Mouse (Mus musculus) kidney, embryonic 14.5 days (tissue): ENCODE results near the gene Mtmr12. TPM values are rescaled to one million over a fixed set of nuclear protein-coding genes. Genes with fewer than 3 reads are reported as not detected.

Experiments used
- ATAC-seq: fragments of 200-750 bp; cut with Nextera tagmentation; 2 replicates; pipeline ENCODE4 v1.8.0; 2017; ENCODE audit warnings: moderate number of reproducible peaks, mild to moderate bottlenecking, moderate TSS enrichment, moderate library complexity; ENCODE audit not compliant: low FRiP score, low TSS enrichment
- H3K27ac ChIP-seq: fragments of 300-500 bp; sonication (generic); 2 replicates; pipeline ENCODE4 v1.5.1; 2014; ENCODE audit warnings: low read depth, mild to moderate bottlenecking, low read length, moderate library complexity, mixed read lengths
- H3K27me3 ChIP-seq: fragments of 300-500 bp; sonication (generic); 2 replicates; pipeline ENCODE4 v1.6.1; 2014; ENCODE audit warnings: mild to moderate bottlenecking, low read length; ENCODE audit not compliant: control insufficient read depth, insufficient read depth
- H3K36me3 ChIP-seq: fragments of 300-500 bp; sonication (generic); 2 replicates; pipeline ENCODE4 v1.6.1; 2014; ENCODE audit warnings: low read length, mixed read lengths; ENCODE audit not compliant: control insufficient read depth, insufficient read depth
- H3K4me1 ChIP-seq: fragments of 300-500 bp; sonication (generic); 2 replicates; pipeline ENCODE4 v1.6.1; 2014; ENCODE audit warnings: low read length, mixed read lengths; ENCODE audit not compliant: control insufficient read depth, insufficient read depth
- H3K4me2 ChIP-seq: fragments of 300-500 bp; sonication (generic); replicated peaks from 2 replicates; pipeline ENCODE4 v1.6.1; 2014; ENCODE audit warnings: low read depth, mild to moderate bottlenecking, low read length
- H3K4me3 ChIP-seq: fragments of 300-500 bp; sonication (generic); 2 replicates; pipeline ENCODE4 v1.5.1; 2014; ENCODE audit warnings: mild to moderate bottlenecking, low read length
- H3K9ac ChIP-seq: fragments of 300-500 bp; sonication (generic); 2 replicates; pipeline ENCODE4 v1.6.1; 2014; ENCODE audit warnings: low read depth, mild to moderate bottlenecking, low read length, moderate library complexity
- H3K9me3 ChIP-seq: fragments of 300-500 bp; sonication (generic); 2 replicates; pipeline ENCODE4 v1.6.1; 2016; ENCODE audit warnings: low read length; ENCODE audit not compliant: control insufficient read depth
- WGBS: fragments of 180-500 bp; shearing (Covaris S2); extraction: QIAGEN DNeasy Blood & Tissue Kit; methylation state at CpG from one replicate; pipeline ENCODE4 v1.1.7; 2014; 5-methylcytosine and 5-hydroxymethylcytosine counted together
- polyA plus RNA-seq: library from polyadenylated mRNA; unstranded; fragments of >200 nt; fragmentation: Nextera tagmentation; extraction: Ambion mirVana; gene quantifications from 2 replicates; pipeline ENCODE4 v1.2.1, GENCODE M21; 2014

Mtmr12 gene
- polyA plus RNA-seq, 1 experiment from 2014 or later: 25.4 TPM

- Histone ChIP-seq H3K9ac (no peak overlapping the region), H3K4me3 (no peak overlapping the region), H3K4me2 (no peak overlapping the region), H3K36me3 (no peaks in the 10 kb centered on the region), H3K4me1 (peaks cover 4% of the 10 kb centered on the region; the same call in 1 of the 2 replicates), H3K27me3 (no peaks in the 10 kb centered on the region), H3K9me3 (no peaks in the 10 kb centered on the region), H3K27ac (no peak overlapping the region)
- ATAC-seq: no peak
- whole genome bisulfite sequencing: 80% methylated on average over 5 of the region's 5 CpGs
Measured at GRCm38 (mm10) chr15:12217849-12218248, 13.0 kb downstream of the Mtmr12 start.

- no peak overlapping the region for H3K27ac ChIP-seq
- no peak overlapping the region for H3K9ac ChIP-seq
- no peak overlapping the region for H3K4me2 ChIP-seq
- H3K27me3 ChIP-seq: no peaks in the 10 kb centered on the region
- H3K36me3 ChIP-seq: no peaks in the 10 kb centered on the region
- peaks cover 4% of the 10 kb centered on the region; the same call in 1 of the 2 replicates for H3K4me1 ChIP-seq
- no peak for ATAC-seq
- no peak overlapping the region for H3K4me3 ChIP-seq
- 86% methylated on average over 11 of the region's 11 CpGs for WGBS
- no peaks in the 10 kb centered on the region for H3K9me3 ChIP-seq
Measured at GRCm38 (mm10) chr15:12218583-12219382, 14.0 kb downstream of the Mtmr12 start.

GRCm38 (mm10) chr15:12221131-12221530, 16.3 kb downstream of the Mtmr12 start:
- H3K27me3 ChIP-seq: no peaks in the 10 kb centered on the region
- no peak overlapping the region for H3K4me3 ChIP-seq
- no peak overlapping the region for H3K4me2 ChIP-seq
- no peaks in the 10 kb centered on the region for H3K9me3 ChIP-seq
- no peak overlapping the region for H3K27ac ChIP-seq
- H3K9ac ChIP-seq: no peak overlapping the region
- 79% methylated on average over 13 of the region's 13 CpGs for WGBS
- no peaks in the 10 kb centered on the region for H3K36me3 ChIP-seq
- ATAC-seq: peak; percentile 28; the same call in 1 of the 2 replicates
- peaks cover 4% of the 10 kb centered on the region; the same call in 1 of the 2 replicates for H3K4me1 ChIP-seq

GRCm38 (mm10) chr15:12222564-12223302, 17.9 kb downstream of the Mtmr12 start:
- peaks cover 4% of the 10 kb centered on the region; the same call in 1 of the 2 replicates for H3K4me1 ChIP-seq
- H3K36me3 ChIP-seq: no peaks in the 10 kb centered on the region
- no peaks in the 10 kb centered on the region for H3K27me3 ChIP-seq
- no peak for ATAC-seq
- no peak overlapping the region for H3K4me3 ChIP-seq
- no peak overlapping the region for H3K4me2 ChIP-seq
- H3K27ac ChIP-seq: no peak overlapping the region
- no peak overlapping the region for H3K9ac ChIP-seq
- WGBS: 56% methylated on average over 8 of the region's 8 CpGs
- no peaks in the 10 kb centered on the region for H3K9me3 ChIP-seq

GRCm38 (mm10) chr15:12223393-12223792, 18.6 kb downstream of the Mtmr12 start:
- no peak overlapping the region for H3K4me3 ChIP-seq
- ATAC-seq: no peak
- H3K36me3 ChIP-seq: no peaks in the 10 kb centered on the region
- no peaks in the 10 kb centered on the region for H3K27me3 ChIP-seq
- no peak overlapping the region for H3K9ac ChIP-seq
- no peaks in the 10 kb centered on the region for H3K9me3 ChIP-seq
- H3K4me2 ChIP-seq: no peak overlapping the region
- peaks cover 4% of the 10 kb centered on the region; the same call in 1 of the 2 replicates for H3K4me1 ChIP-seq
- WGBS: 83% methylated on average over 6 of the region's 6 CpGs
- no peak overlapping the region for H3K27ac ChIP-seq

GRCm38 (mm10) chr15:12224239-12224638, 19.4 kb downstream of the Mtmr12 start:
- no peak overlapping the region for H3K9ac ChIP-seq
- H3K4me3 ChIP-seq: no peak overlapping the region

GRCm38 (mm10) chr15:12225062-12225461, 20.2 kb downstream of the Mtmr12 start:
- Histone ChIP-seq H3K36me3 (no peaks in the 10 kb centered on the region), H3K4me1 (peaks cover 8% of the 10 kb centered on the region; the same call in 1 of the 2 replicates), H3K4me3 (no peak overlapping the region), H3K9me3 (no peaks in the 10 kb centered on the region), H3K4me2 (no peak overlapping the region), H3K27me3 (no peaks in the 10 kb centered on the region), H3K9ac (no peak overlapping the region), H3K27ac (no peak overlapping the region)
- ATAC-seq: no peak
- 66% methylated on average over 4 of the region's 4 CpGs for WGBS

More at GRCm38 (mm10) chr15:12224239-12224638, 19.4 kb downstream of the Mtmr12 start:
- H3K4me2 ChIP-seq: no peak overlapping the region
- H3K27ac ChIP-seq: no peak overlapping the region
- no peaks in the 10 kb centered on the region for H3K27me3 ChIP-seq
- 88% methylated on average over 2 of the region's 2 CpGs for WGBS
- H3K4me1 ChIP-seq: peaks cover 4% of the 10 kb centered on the region; the same call in 1 of the 2 replicates
- ATAC-seq: no peak
- H3K9me3 ChIP-seq: no peaks in the 10 kb centered on the region
- no peaks in the 10 kb centered on the region for H3K36me3 ChIP-seq

- ATAC-seq: no peak
- Histone ChIP-seq H3K4me2 (no peak overlapping the region), H3K4me1 (0 out of 2 replicates have a peak, but pooled peaks cover 4% of the 10 kb centered on the region), H3K36me3 (peaks cover 3% of the 10 kb centered on the region; the same call in 1 of the 2 replicates), H3K27me3 (no peaks in the 10 kb centered on the region), H3K4me3 (no peak overlapping the region), H3K9me3 (no peaks in the 10 kb centered on the region), H3K9ac (no peak overlapping the region), H3K27ac (no peak overlapping the region)
- WGBS: 92% methylated on average over 15 of the region's 15 CpGs
Measured at GRCm38 (mm10) chr15:12226908-12227307, 22.1 kb downstream of the Mtmr12 start.

GRCm38 (mm10) chr15:12227355-12227754, 22.5 kb downstream of the Mtmr12 start:
- no peak for ATAC-seq
- Histone ChIP-seq H3K36me3 (peaks cover 3% of the 10 kb centered on the region; the same call in 1 of the 2 replicates), H3K9ac (no peak overlapping the region), H3K4me1 (peaks cover 7% of the 10 kb centered on the region; the same call in 1 of the 2 replicates), H3K27me3 (no peaks in the 10 kb centered on the region), H3K4me3 (no peak overlapping the region), H3K4me2 (no peak overlapping the region), H3K27ac (no peak overlapping the region), H3K9me3 (no peaks in the 10 kb centered on the region)
- 78% methylated on average over 4 of the region's 4 CpGs for WGBS
